Mouse (Mus musculus): Measurements from ENCODE around the gene Clec4g. TPM values are rescaled to one million over a fixed set of nuclear protein-coding genes. Genes with fewer than 3 reads are reported as not detected.

The Clec4g gene
- polyA plus RNA-seq, 1 experiment from 2014 or later = not detected

DNA sequence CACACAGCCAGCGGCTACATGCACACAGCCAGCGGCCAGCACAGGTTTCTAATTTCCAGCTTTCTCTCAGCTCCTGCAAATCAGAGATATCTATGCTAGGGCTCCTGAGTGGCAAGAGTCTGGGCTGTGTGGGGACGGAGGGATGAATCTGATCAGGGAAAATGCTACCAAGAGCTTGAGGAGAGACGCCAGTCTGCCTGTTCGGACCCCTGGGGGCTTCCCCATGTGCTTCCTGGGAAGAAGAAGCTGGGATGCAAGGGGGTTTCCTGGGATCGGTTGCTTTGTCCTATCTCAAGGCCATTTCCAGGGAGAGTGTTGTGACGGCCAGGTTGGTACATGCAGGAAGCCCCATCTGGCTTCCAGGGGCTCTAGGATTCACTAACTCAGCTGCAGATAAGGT is 12.8 kb downstream of the Clec4g start:
- Histone ChIP-seq H3K4me1 (no peaks in the 10 kb centered on the region), H3K9me3 (no peaks in the 10 kb centered on the region), H3K27me3 (no peaks in the 10 kb centered on the region), H3K9ac (no peak overlapping the region), H3K4me2 (replicated peaks) (no peak overlapping the region), H3K27ac (no peak overlapping the region), H3K4me3 (no peak overlapping the region), H3K36me3 (no peaks in the 10 kb centered on the region)
- no peak for ATAC-seq (ENCODE audit: insufficient number of reproducible peaks, insufficient read depth, low FRiP score, low TSS enrichment)
- 64% methylated on average over 7 of the region's 7 CpGs for WGBS

DNA sequence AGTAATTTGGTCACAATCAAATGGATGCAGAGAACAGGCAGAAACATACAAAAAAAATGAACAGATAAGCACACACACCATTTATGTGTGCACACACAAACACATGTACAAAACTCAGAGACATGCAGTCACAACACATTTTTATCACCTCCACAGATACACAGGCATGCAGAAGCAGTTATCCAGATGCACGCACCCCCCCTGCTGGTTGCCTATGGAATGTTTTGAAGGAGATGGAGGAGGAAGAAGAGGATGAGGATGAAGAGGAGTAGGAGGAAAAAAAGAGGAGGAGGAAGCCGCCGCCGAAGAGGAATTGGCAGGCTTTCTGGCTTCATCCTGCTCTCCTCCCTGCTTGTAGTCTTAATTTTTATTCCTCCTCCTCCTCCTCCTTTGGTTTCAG is 14.7 kb downstream of the Clec4g start:
- 77% methylated on average over 4 of the region's 4 CpGs for WGBS
- Histone ChIP-seq H3K9ac (no peak overlapping the region), H3K4me2 (replicated peaks) (no peak overlapping the region), H3K4me3 (no peak overlapping the region), H3K36me3 (no peaks in the 10 kb centered on the region), H3K4me1 (no peaks in the 10 kb centered on the region), H3K27me3 (no peaks in the 10 kb centered on the region), H3K27ac (no peak overlapping the region), H3K9me3 (no peaks in the 10 kb centered on the region)
- ATAC-seq (ENCODE audit: insufficient number of reproducible peaks, insufficient read depth, low FRiP score, low TSS enrichment) = no peak

DNA sequence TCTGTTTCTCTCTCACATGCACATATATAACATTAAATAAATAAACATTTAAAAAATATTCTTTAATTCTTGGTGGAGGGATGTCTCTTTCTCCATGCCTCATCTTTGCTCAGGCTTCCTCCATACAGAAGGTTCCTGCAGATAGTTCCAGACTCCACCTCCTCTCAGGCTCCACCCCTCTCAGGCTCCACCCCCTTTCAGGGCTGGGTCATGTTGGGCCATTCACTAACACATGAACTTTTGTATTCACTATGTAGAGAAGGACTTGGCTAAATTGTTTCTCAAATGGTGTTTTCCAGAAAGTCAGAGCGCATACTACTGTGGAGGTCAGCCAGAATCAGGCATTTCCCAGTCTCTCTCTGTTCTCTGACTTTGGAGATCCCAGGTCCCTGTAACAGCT is 19.0 kb downstream of the Clec4g start:
- no peaks in the 10 kb centered on the region for H3K36me3 ChIP-seq
- no peaks in the 10 kb centered on the region for H3K4me1 ChIP-seq
- no peaks in the 10 kb centered on the region for H3K9me3 ChIP-seq
- H3K4me2 ChIP-seq (replicated peaks) = no peak overlapping the region
- H3K27me3 ChIP-seq = no peaks in the 10 kb centered on the region
- H3K27ac ChIP-seq = no peak overlapping the region
- no peak for ATAC-seq (ENCODE audit: insufficient number of reproducible peaks, insufficient read depth, low FRiP score, low TSS enrichment)
- H3K4me3 ChIP-seq = no peak overlapping the region
- WGBS = 97% methylated on average over 1 of the region's 1 CpGs
- no peak overlapping the region for H3K9ac ChIP-seq

DNA sequence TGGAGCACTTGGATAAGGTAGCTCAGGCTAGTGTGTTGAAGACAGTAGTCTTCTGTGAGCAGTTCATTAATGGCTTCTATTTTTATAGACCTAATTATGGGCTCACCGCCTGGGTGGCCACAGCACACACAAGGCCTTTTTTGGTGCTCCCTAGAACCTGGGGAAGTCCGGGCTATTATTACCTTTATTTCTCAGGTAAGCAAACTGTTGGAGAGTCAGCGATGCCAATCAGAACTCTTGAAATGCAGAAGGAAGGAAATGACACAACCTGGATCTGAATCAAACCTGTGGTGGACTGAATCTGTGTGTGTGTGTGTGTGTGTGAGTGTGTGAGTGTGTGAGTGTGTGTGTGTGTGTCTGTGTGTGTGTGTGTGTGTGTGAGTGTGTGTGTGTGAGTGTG is 26.3 kb downstream of the Clec4g start, which contains the start of gene Fcer2a:
TSS of gene Fcer2a (minus strand) at position 55 of the 400 bp plus-strand sequence.
- H3K9ac ChIP-seq = no peak within 1 kb of the TSS
- 82% methylated on average over 3 of the region's 3 CpGs for WGBS
- no peak for ATAC-seq (ENCODE audit: insufficient number of reproducible peaks, insufficient read depth, low FRiP score, low TSS enrichment)
- no peak within 1 kb of the TSS for H3K4me3 ChIP-seq
- no peaks in the 10 kb centered on the region for H3K36me3 ChIP-seq
- 0 out of 2 replicates have a peak, but pooled peaks cover 4% of the 10 kb centered on the region for H3K27me3 ChIP-seq
- H3K27ac ChIP-seq = no peak within 1 kb of the TSS
- H3K4me1 ChIP-seq = no peaks in the 10 kb centered on the region
- H3K4me2 ChIP-seq (replicated peaks) = no peak within 1 kb of the TSS
- H3K9me3 ChIP-seq = no peaks in the 10 kb centered on the region

- Histone ChIP-seq H3K4me1 (no peaks in the 10 kb centered on the region), H3K36me3 (no peaks in the 10 kb centered on the region), H3K4me3 (no peak overlapping the region), H3K27ac (no peak overlapping the region), H3K9me3 (no peaks in the 10 kb centered on the region), H3K27me3 (0 out of 2 replicates have a peak, but pooled peaks cover 4% of the 10 kb centered on the region), H3K9ac (no peak overlapping the region), H3K4me2 (replicated peaks) (no peak overlapping the region)
- ATAC-seq (ENCODE audit: insufficient number of reproducible peaks, insufficient read depth, low FRiP score, low TSS enrichment) = no peak
- WGBS = 78% methylated on average over 3 of the region's 3 CpGs
These were observed 29.7 kb downstream of the Clec4g start for GRCm38 (mm10) chr8:3690774-3691173.

- no peak for ATAC-seq (ENCODE audit: insufficient number of reproducible peaks, insufficient read depth, low FRiP score, low TSS enrichment)
- no peak overlapping the region for H3K9ac ChIP-seq
- H3K27me3 ChIP-seq = 0 out of 2 replicates have a peak, but pooled peaks cover 4% of the 10 kb centered on the region
- no peak overlapping the region for H3K27ac ChIP-seq
- H3K4me3 ChIP-seq = no peak overlapping the region
- 77% methylated on average over 6 of the region's 6 CpGs for WGBS
- no peak overlapping the region for H3K4me2 ChIP-seq (replicated peaks)
- no peaks in the 10 kb centered on the region for H3K9me3 ChIP-seq
- H3K36me3 ChIP-seq = no peaks in the 10 kb centered on the region; the same call in 1 of the 2 replicates
- H3K4me1 ChIP-seq = no peaks in the 10 kb centered on the region
These were observed 32.9 kb downstream of the Clec4g start for GRCm38 (mm10) chr8:3687537-3687936.

- WGBS = 69% methylated on average over 5 of the region's 5 CpGs
These were observed 35.0 kb downstream of the Clec4g start for GRCm38 (mm10) chr8:3685422-3685821.

DNA sequence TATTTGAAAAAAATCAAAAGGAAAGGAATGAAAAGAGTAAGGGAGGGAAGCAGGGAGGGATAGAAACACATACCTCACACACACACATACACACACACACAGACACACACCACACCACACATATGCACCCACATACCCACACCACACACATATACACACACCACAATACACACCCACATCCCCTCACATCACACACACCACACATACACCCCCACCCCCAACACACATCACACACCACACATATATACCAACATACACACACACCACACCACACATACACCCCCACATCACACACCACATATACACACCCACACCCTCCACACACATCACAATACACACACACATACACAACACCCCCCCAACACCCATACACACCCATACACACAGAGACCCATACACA is 35.9 kb downstream of the Clec4g start:
- no peaks in the 10 kb centered on the region for H3K4me1 ChIP-seq
- no peak for ATAC-seq (ENCODE audit: insufficient number of reproducible peaks, insufficient read depth, low FRiP score, low TSS enrichment)

More at GRCm38 (mm10) chr8:3685422-3685821, 35.0 kb downstream of the Clec4g start:
- H3K36me3 ChIP-seq = peaks cover 9% of the 10 kb centered on the region; the same call in 1 of the 2 replicates
- 0 out of 2 replicates have a peak, but pooled peaks cover 4% of the 10 kb centered on the region for H3K27me3 ChIP-seq
- no peak overlapping the region for H3K4me3 ChIP-seq
- no peak overlapping the region; the same call in 1 of the 2 replicates for H3K9ac ChIP-seq
- no peaks in the 10 kb centered on the region for H3K9me3 ChIP-seq
- no peak overlapping the region for H3K27ac ChIP-seq
- H3K4me1 ChIP-seq = no peaks in the 10 kb centered on the region
- no peak for ATAC-seq (ENCODE audit: insufficient number of reproducible peaks, insufficient read depth, low FRiP score, low TSS enrichment)
- no peak overlapping the region for H3K4me2 ChIP-seq (replicated peaks)

DNA sequence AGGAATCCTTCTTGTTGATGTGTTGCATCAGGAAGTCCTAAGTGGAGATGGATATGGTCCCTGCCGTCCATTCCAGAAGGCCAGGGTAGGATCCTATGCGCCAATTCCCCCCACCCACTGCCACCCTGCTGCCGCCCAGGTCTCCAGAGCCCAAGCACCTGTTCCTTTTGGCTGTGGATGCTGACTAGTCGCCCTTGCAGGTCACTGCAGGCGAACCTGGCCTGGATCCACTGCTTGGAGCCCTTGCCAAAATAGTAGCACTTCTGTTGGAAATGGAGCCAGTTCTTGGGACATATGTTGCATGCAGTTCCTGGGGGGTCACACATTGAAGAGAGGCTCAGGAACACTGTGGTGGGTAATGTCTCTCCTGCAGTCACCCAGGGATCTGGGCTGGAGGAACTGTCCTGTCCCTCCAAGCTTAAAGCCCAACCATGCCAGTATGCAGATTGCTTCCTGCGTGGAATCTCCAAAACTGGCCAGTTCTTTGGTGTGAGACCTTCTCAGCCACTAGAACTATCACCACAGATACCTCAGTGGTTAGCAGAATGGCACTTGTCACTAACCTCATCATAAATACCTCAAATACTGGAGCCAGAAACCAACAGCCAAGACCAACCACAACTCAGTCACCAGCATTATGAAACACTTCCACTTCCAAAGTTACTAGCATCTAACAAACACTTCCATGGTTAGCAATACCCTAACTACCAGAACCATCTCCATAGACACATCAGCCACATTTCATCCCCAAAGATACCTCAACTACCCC is 36.9 kb downstream of the Clec4g start:
- Histone ChIP-seq H3K9me3 (no peaks in the 10 kb centered on the region), H3K27ac (no peak overlapping the region), H3K36me3 (peaks cover 26% of the 10 kb centered on the region), H3K9ac (no peak overlapping the region), H3K4me2 (replicated peaks) (no peak overlapping the region), H3K4me1 (no peaks in the 10 kb centered on the region), H3K27me3 (no peaks in the 10 kb centered on the region), H3K4me3 (no peak overlapping the region)
- WGBS = 86% methylated on average over 6 of the region's 6 CpGs
- ATAC-seq (ENCODE audit: insufficient number of reproducible peaks, insufficient read depth, low FRiP score, low TSS enrichment) = no peak

More for the DNA sequence above, 35.9 kb downstream of the Clec4g start:
- Histone ChIP-seq H3K27me3 (no peaks in the 10 kb centered on the region), H3K36me3 (peaks cover 18% of the 10 kb centered on the region), H3K9me3 (no peaks in the 10 kb centered on the region), H3K9ac (no peak overlapping the region), H3K27ac (no peak overlapping the region), H3K4me3 (no peak overlapping the region), H3K4me2 (replicated peaks) (no peak overlapping the region)

DNA sequence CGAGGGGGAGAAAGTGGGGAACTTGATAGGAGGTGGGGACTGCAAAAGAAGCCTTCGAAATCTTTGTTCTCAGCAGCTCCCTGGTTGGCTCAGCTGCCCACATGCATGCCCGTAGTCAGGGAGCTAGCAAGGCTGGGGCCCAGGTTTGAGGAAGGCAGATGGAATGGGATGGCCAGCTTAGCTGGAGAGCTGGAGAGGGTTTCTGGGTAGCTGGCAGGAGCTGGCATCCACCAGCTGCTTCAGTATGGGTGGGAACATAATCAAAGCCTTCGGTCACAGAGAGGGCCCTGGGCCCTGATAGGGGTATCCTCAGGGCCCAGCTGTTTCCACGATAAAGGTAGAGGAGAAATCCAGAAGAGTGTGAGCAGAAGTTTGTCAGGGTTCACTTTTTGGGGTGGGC is 38.0 kb downstream of the Clec4g start:
- Histone ChIP-seq H3K9me3 (no peaks in the 10 kb centered on the region), H3K4me1 (peaks cover 3% of the 10 kb centered on the region; the same call in 1 of the 2 replicates), H3K36me3 (peaks cover 26% of the 10 kb centered on the region), H3K27ac (no peak overlapping the region), H3K27me3 (no peaks in the 10 kb centered on the region), H3K4me2 (replicated peaks) (no peak overlapping the region), H3K4me3 (no peak overlapping the region), H3K9ac (no peak overlapping the region)
- ATAC-seq (ENCODE audit: insufficient number of reproducible peaks, insufficient read depth, low FRiP score, low TSS enrichment) = no peak
- WGBS = 93% methylated on average over 5 of the region's 5 CpGs

DNA sequence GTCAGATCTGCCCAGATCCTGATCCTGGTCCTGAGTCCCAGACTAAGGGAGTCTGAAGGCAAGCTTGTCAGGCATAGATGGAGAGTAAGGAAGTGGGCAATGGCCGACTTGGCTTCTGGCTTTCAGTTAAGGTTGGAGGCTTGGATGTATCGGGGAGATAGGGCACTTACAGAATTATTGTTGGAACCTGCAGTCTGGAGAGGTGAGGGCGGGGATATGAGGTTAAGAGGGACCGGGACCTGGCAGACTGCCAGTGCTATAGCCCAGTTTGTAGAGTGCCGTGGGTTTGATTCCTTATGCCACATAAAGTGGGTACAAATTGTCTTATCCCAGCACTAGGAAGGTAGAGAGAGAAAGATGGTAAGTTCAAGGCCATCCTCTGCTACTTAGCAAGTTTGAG is 40.8 kb downstream of the Clec4g start:
- Histone ChIP-seq H3K9ac (no peak overlapping the region), H3K4me3 (no peak overlapping the region), H3K27me3 (no peaks in the 10 kb centered on the region), H3K4me1 (peaks cover 3% of the 10 kb centered on the region; the same call in 1 of the 2 replicates), H3K27ac (no peak overlapping the region), H3K36me3 (peaks cover 26% of the 10 kb centered on the region), H3K4me2 (replicated peaks) (no peak overlapping the region), H3K9me3 (no peaks in the 10 kb centered on the region)
- WGBS = 92% methylated on average over 5 of the region's 5 CpGs
- ATAC-seq (ENCODE audit: insufficient number of reproducible peaks, insufficient read depth, low FRiP score, low TSS enrichment) = no peak

DNA sequence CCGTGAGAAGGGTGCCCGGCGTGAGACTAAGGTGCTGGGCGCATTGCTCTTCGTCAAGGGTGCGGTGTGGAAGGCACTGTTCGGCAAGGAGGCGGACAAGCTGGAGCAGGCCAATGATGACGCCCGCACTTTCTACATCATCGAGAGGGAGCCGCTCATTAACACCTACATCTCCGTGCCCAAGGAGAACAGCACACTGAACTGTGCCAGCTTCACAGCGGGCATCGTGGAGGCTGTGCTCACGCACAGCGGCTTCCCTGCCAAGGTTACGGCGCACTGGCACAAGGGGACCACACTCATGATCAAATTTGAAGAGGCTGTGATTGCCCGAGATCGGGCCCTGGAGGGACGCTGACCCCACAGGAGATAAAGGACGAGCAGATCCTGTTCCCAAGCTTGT is 41.2 kb downstream of the Clec4g start:
- no peak overlapping the region for H3K4me3 ChIP-seq
- peaks cover 3% of the 10 kb centered on the region; the same call in 1 of the 2 replicates for H3K4me1 ChIP-seq
- no peaks in the 10 kb centered on the region for H3K9me3 ChIP-seq
- ATAC-seq (ENCODE audit: insufficient number of reproducible peaks, insufficient read depth, low FRiP score, low TSS enrichment) = no peak
- H3K4me2 ChIP-seq (replicated peaks) = no peak overlapping the region
- peaks cover 26% of the 10 kb centered on the region for H3K36me3 ChIP-seq
- WGBS = 96% methylated on average over 23 of the region's 23 CpGs
- H3K27ac ChIP-seq = no peak overlapping the region
- H3K9ac ChIP-seq = no peak overlapping the region
- H3K27me3 ChIP-seq = no peaks in the 10 kb centered on the region

All from embryonic facial prominence, embryonic 12.5 days (tissue).